ENCODE assay signal across 7 mouse cellular contexts in genomic region chr3:52070163-52070478, GRCm38 (mm10). TPM values are rescaled to one million over a fixed set of nuclear protein-coding genes. Genes with fewer than 3 reads are reported as not detected.
A peak's percentile ranks its signal among the peaks of the same experiment; 100 is the strongest.
DNase-seq lines count a peak whose midpoint lies in the region; ATAC-seq and TF ChIP-seq lines count a peak whose summit lies in the region.

No protein-coding gene starts in this region.

- WGBS in lung, embryonic 16.5 days: 16% methylated on average over 4 of the region's 4 CpGs
- WGBS in forebrain, embryonic 12.5 days: 5% methylated on average over 4 of the region's 4 CpGs
- under 1% methylated on average over 4 of the region's 4 CpGs for WGBS in limb, embryonic 13.5 days
- WGBS in small intestine, adult 2 months: 35% methylated on average over 4 of the region's 4 CpGs

- peak overlapping the region; percentile 67 for H3K9ac ChIP-seq in lung, embryonic 16.5 days (ENCODE audit: low read length)
- H3K9ac ChIP-seq in forebrain, embryonic 12.5 days: peak overlapping the region; percentile 54; the same call in 1 of the 2 replicates
- peak overlapping the region; percentile 57 for H3K9ac ChIP-seq in limb, embryonic 13.5 days

- ATAC-seq in lung, embryonic 16.5 days (ENCODE audit: low read depth): no peak
- ATAC-seq in forebrain, embryonic 12.5 days (ENCODE audit: low FRiP score): no peak
- no peak for ATAC-seq in limb, embryonic 13.5 days (ENCODE audit: low FRiP score, low read depth)

- peak overlapping the region; percentile 70 for H3K27ac ChIP-seq in lung, embryonic 16.5 days (ENCODE audit: low read length)
- H3K27ac ChIP-seq in forebrain, embryonic 12.5 days: no peak overlapping the region
- no peak overlapping the region for H3K27ac ChIP-seq in limb, embryonic 13.5 days
- H3K27ac ChIP-seq in small intestine, adult 2 months (ENCODE audit: insufficient read depth, low read depth, low read length): 0 out of 2 replicates have a peak overlapping the region, but pooled peaks have one; percentile 11

- peak overlapping the region; percentile 43 for H3K4me3 ChIP-seq in lung, embryonic 16.5 days (ENCODE audit: low read length)
- peak overlapping the region; percentile 25 for H3K4me3 ChIP-seq in forebrain, embryonic 12.5 days (replicated peaks)
- peak overlapping the region; percentile 36 for H3K4me3 ChIP-seq in limb, embryonic 13.5 days
- peak overlapping the region; percentile 63 for H3K4me3 ChIP-seq in small intestine, adult 2 months (ENCODE audit: low read depth, low read length)

- no peak for TF ChIP-seq POLR2A in small intestine, adult 2 months (IDR thresholded peaks at IDR 0.05; ENCODE audit: low read depth, low read length)

- peak overlapping the region; percentile 60 for H3K4me2 ChIP-seq in lung, embryonic 16.5 days (ENCODE audit: low read depth, low read length)
- H3K4me2 ChIP-seq in forebrain, embryonic 12.5 days: peak overlapping the region; percentile 55
- H3K4me2 ChIP-seq in limb, embryonic 13.5 days (replicated peaks): peak overlapping the region; percentile 68

- H3K27me3 ChIP-seq in lung, embryonic 16.5 days (ENCODE audit: control insufficient read depth, insufficient read depth, low read depth, low read length): no peaks in the 10 kb centered on the region
- no peaks in the 10 kb centered on the region for H3K27me3 ChIP-seq in forebrain, embryonic 12.5 days
- H3K27me3 ChIP-seq in limb, embryonic 13.5 days: no peaks in the 10 kb centered on the region
- no peaks in the 10 kb centered on the region for H3K27me3 ChIP-seq in small intestine, adult 2 months (ENCODE audit: control insufficient read depth, insufficient read depth, low read length)

- no peak for DNase-seq in lung, adult 18-20 months
- no peak for DNase-seq in embryo, embryonic 11 days
- no peak for DNase-seq in testis, postnatal 10 days (ENCODE audit: low spot score)

- peaks cover 19% of the 10 kb centered on the region for H3K4me1 ChIP-seq in lung, embryonic 16.5 days (replicated peaks; ENCODE audit: control insufficient read depth, insufficient read depth, low read length)
- peaks cover 65% of the 10 kb centered on the region for H3K4me1 ChIP-seq in forebrain, embryonic 12.5 days
- peaks cover 29% of the 10 kb centered on the region for H3K4me1 ChIP-seq in limb, embryonic 13.5 days
- peaks cover 2% of the 10 kb centered on the region; the same call in 1 of the 2 replicates for H3K4me1 ChIP-seq in small intestine, adult 2 months (ENCODE audit: control insufficient read depth, insufficient read depth, insufficient read length, low read length)

- no peak for TF ChIP-seq CTCF in small intestine, adult 2 months (IDR thresholded peaks at IDR 0.05; ENCODE audit: extremely low read depth, insufficient read length, insufficient replicate concordance, low read depth, low read length)

- H3K36me3 ChIP-seq in lung, embryonic 16.5 days (ENCODE audit: control insufficient read depth, insufficient read depth, low read length): no peaks in the 10 kb centered on the region
- no peaks in the 10 kb centered on the region for H3K36me3 ChIP-seq in forebrain, embryonic 12.5 days (replicated peaks)
- no peaks in the 10 kb centered on the region for H3K36me3 ChIP-seq in limb, embryonic 13.5 days
- H3K36me3 ChIP-seq in small intestine, adult 2 months (ENCODE audit: control insufficient read depth, insufficient read depth, low read length): no peaks in the 10 kb centered on the region

- no peaks in the 10 kb centered on the region for H3K9me3 ChIP-seq in lung, embryonic 16.5 days (ENCODE audit: control insufficient read depth, low read length)
- H3K9me3 ChIP-seq in forebrain, embryonic 12.5 days: no peaks in the 10 kb centered on the region
- no peaks in the 10 kb centered on the region for H3K9me3 ChIP-seq in limb, embryonic 13.5 days

RNA-seq across cellular contexts. Expression of gene Maml3, which starts 34.8 kb away (rescaled TPM):
- 8.5 and 9.6 TPM in 2 replicates for polyA plus RNA-seq in lung, embryonic 16.5 days (2015; fragmentation: Nextera tagmentation; extraction: Ambion mirVana)
- polyA plus RNA-seq in forebrain, embryonic 12.5 days (2016; fragmentation: Nextera tagmentation; extraction: Ambion mirVana): 7.6 and 7.7 TPM in 2 replicates
- 5.1 and 5.3 TPM in 2 replicates for polyA plus RNA-seq in limb, embryonic 13.5 days (2015; fragmentation: Nextera tagmentation; extraction: Ambion mirVana)
- 1.6 and 3.2 TPM in 2 replicates for polyA plus RNA-seq in small intestine, adult 2 months (2012; rRNA removed)

Comparison
In these comparisons a context has a peak if more than half of its experiments do, and no peak if none do; other contexts are left out.
1. H3K27ac ChIP-seq: peak in lung, embryonic 16.5 days (single experiment) and small intestine, adult 2 months (single experiment); none in forebrain, embryonic 12.5 days (single experiment) and limb, embryonic 13.5 days (single experiment).
2. Peak in every context shown above with its lines, with median percentiles within 50 percentile points of each other: H3K4me2 ChIP-seq, H3K4me3 ChIP-seq and H3K9ac ChIP-seq.